Mouse (Mus musculus): Measurements from ENCODE around the gene Olfr473. TPM values are rescaled to one million over a fixed set of nuclear protein-coding genes. Genes with fewer than 3 reads are reported as not detected.

Gene Olfr473
- not detected in 2 replicates for polyA plus RNA-seq (2012)

DNA sequence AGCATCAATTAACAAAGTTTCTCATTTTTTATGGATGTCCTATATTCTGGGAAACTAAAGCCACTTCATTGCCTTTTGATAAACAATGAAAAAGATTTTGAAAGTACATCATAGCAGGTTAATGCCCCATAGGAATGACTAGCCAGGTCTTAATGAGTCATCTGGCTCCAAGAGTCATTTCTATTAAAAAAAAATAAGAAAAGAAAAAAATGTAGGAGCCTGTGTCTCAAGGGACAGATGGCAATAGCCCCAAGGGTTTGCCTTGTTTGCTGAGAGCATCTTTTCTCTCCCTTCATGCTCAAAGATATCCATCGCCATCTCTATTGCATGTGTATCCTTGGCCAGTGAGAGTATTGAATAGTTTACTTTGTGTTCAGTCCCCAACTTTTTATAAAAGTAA is at the start of gene Olfr473:
Gene Olfr473 (plus strand): TSS at position 301 of the 400 bp plus-strand sequence.

GRCm38 (mm10) chr7:107897602-107898001 is 32.6 kb upstream of the Olfr473 start, which contains the start of gene Olfr472:
TSS of gene Olfr472 (plus strand) at chr7:107897902.

DNA sequence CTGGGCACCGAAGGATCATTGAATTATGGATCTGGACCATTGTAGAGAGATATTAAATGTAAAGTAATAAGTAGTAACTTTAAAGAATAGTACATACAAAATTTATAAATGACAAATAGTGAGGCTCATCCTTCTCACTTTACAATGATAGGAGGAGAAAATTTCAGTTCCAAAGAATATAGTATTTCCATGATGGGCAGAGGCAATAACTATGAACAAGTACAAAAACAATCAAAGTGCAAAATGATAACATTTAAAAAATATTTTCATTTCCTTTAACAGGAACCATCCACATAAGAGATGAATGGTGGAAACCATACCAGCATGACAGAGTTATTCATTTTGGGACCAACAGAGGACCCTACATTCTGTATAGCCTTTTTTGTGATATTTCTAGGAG is 24.1 kb downstream of the Olfr473 start, which contains the start of gene Olfr474:
Gene Olfr474 (plus strand): TSS at position 301 of the 400 bp plus-strand sequence.

DNA sequence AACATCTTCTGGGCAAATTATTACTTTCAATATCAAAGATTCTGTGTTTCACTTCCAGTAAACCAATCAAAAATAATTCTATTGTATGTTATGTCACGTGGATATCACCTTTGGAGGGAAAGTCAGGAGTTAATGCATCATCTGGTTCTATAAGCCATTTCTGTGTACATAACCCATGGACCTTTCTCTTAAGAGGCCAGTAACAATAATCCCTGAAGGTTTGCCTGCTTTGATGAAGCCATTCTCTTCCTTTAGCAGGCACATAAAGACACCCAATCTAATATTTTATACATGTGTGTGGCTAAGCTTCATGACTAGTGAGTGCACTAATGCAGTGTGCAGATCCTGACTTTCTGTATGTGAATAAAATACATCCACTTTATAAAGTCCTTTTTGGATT is 34.3 kb downstream of the Olfr473 start, which contains the start of gene Olfr476:
Gene Olfr476 (plus strand): TSS at position 301 of the 400 bp plus-strand sequence.

Other genes with a start within 250 kb of the Olfr473 start
- not detected in 2 replicates for gene Cyb5r2, start 172.4 kb upstream of the Olfr473 start, polyA plus RNA-seq (2012)
- gene Ovch2, start 129.2 kb upstream of the Olfr473 start, polyA plus RNA-seq (2012): not detected in 2 replicates
- gene Olfr467, start 118.2 kb upstream of the Olfr473 start, polyA plus RNA-seq (2012): not detected in 2 replicates
- gene Olfr469, start 104.9 kb upstream of the Olfr473 start, polyA plus RNA-seq (2012): not detected in 2 replicates
- gene Olfr470, start 83.0 kb upstream of the Olfr473 start, polyA plus RNA-seq (2012): not detected in 2 replicates
- gene Olfr472, start 32.5 kb upstream of the Olfr473 start, polyA plus RNA-seq (2012): not detected in 2 replicates
- not detected in 2 replicates for gene Olfr474, start 24.2 kb downstream of the Olfr473 start, polyA plus RNA-seq (2012)
- not detected in 2 replicates for gene Olfr476, start 34.4 kb downstream of the Olfr473 start, polyA plus RNA-seq (2012)
- not detected in 2 replicates for gene Olfr477, start 56.2 kb downstream of the Olfr473 start, polyA plus RNA-seq (2012)
- not detected in 2 replicates for gene Olfr478, start 103.5 kb downstream of the Olfr473 start, polyA plus RNA-seq (2012)
- not detected in 2 replicates for gene Olfr479, start 120.2 kb downstream of the Olfr473 start, polyA plus RNA-seq (2012)
- not detected in 2 replicates for gene Olfr480, start 136.9 kb downstream of the Olfr473 start, polyA plus RNA-seq (2012)
- gene Olfr481, start 149.4 kb downstream of the Olfr473 start, polyA plus RNA-seq (2012): not detected in 2 replicates
- gene Olfr482, start 167.1 kb downstream of the Olfr473 start, polyA plus RNA-seq (2012): not detected in 2 replicates
- gene Olfr483, start 170.4 kb downstream of the Olfr473 start, polyA plus RNA-seq (2012): not detected in 2 replicates
- gene Olfr484, start 197.0 kb downstream of the Olfr473 start, polyA plus RNA-seq (2012): not detected in 2 replicates
- not detected in 2 replicates for gene Olfr485, start 229.4 kb downstream of the Olfr473 start, polyA plus RNA-seq (2012)
- gene Olfr486, start 242.3 kb downstream of the Olfr473 start, polyA plus RNA-seq (2012): not detected in 2 replicates